Mouse (Mus musculus): ENCODE results near the gene Usp43.

DNA sequence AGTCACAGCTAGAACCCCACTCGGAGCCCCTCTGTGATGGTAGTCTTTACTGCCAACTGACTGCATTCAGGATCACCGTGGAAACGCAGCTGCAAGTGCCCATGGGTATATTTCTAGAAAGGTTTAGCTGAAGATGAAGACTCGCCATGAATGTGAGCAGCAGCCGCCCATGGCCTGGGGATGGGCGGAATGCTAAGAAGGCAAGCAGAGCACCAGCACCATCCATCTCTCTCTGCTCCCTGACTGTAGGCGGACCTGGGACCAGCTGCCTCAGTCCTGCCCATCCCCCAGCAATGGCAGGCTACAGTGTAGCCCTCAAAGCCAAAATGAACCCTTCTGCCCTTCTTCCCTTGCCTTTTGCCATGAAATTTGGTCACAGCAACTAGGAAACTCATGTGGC is 26.3 kb downstream of the Usp43 start:
- TF ChIP-seq CTCF (IDR thresholded peaks at IDR 0.05; ENCODE audit: borderline replicate concordance, insufficient read depth, low read depth, low read length) (no peak), POLR2A (IDR thresholded peaks at IDR 0.05; ENCODE audit: borderline replicate concordance, insufficient read depth, low read length) (no peak)

All from cerebellum, adult 2 months (tissue).